Mouse (Mus musculus): ENCODE measurements around the gene Mpped2. TPM values are rescaled to one million over a fixed set of nuclear protein-coding genes. Genes with fewer than 3 reads are reported as not detected.

The Mpped2 gene
- polyA plus RNA-seq, 1 experiment: 4.1 TPM

- Histone ChIP-seq H3K36me3 (ENCODE audit: control insufficient read depth, insufficient read depth, low read length) (no peaks in the 10 kb centered on the region), H3K27ac (ENCODE audit: insufficient read depth, low read depth, low read length) (no peak overlapping the region), H3K27me3 (replicated peaks; ENCODE audit: control insufficient read depth, insufficient read depth, low read length) (peaks cover 5% of the 10 kb centered on the region), H3K4me1 (ENCODE audit: control insufficient read depth, insufficient read depth, low read length) (no peaks in the 10 kb centered on the region; the same call in 1 of the 2 replicates), H3K4me3 (ENCODE audit: insufficient read depth, low read depth, low read length) (no peak overlapping the region)
- DNase-seq: no peak
- no peak for TF ChIP-seq CTCF (conservative IDR thresholded peaks at IDR 0.05; ENCODE audit: insufficient read depth, insufficient read length, low read depth, low read length)
- TF ChIP-seq POLR2A (IDR thresholded peaks at IDR 0.05; ENCODE audit: low read depth, low read length): no peak
- WGBS: 94% methylated on average over 8 of the region's 8 CpGs
Observed at GRCm38 (mm10) chr2:106696372-106696771, 3.3 kb downstream of the Mpped2 start.

- H3K4me1 ChIP-seq (ENCODE audit: control insufficient read depth, insufficient read depth, low read length): no peaks in the 10 kb centered on the region
- DNase-seq: no peak
- H3K4me3 ChIP-seq (ENCODE audit: insufficient read depth, low read depth, low read length): no peak overlapping the region
- H3K36me3 ChIP-seq (ENCODE audit: control insufficient read depth, insufficient read depth, low read length): no peaks in the 10 kb centered on the region
- TF ChIP-seq POLR2A (IDR thresholded peaks at IDR 0.05; ENCODE audit: low read depth, low read length): no peak
- no peak overlapping the region for H3K27ac ChIP-seq (ENCODE audit: insufficient read depth, low read depth, low read length)
- no peaks in the 10 kb centered on the region for H3K27me3 ChIP-seq (replicated peaks; ENCODE audit: control insufficient read depth, insufficient read depth, low read length)
- 77% methylated on average over 5 of the region's 5 CpGs for WGBS
Observed at GRCm38 (mm10) chr2:106705664-106706063, 12.6 kb downstream of the Mpped2 start.

GRCm38 (mm10) chr2:106707136-106707535 is 14.1 kb downstream of the Mpped2 start:
- no peak for TF ChIP-seq POLR2A (IDR thresholded peaks at IDR 0.05; ENCODE audit: low read depth, low read length)
- no peak for TF ChIP-seq CTCF (conservative IDR thresholded peaks at IDR 0.05; ENCODE audit: insufficient read depth, insufficient read length, low read depth, low read length)
- WGBS: 89% methylated on average over 2 of the region's 2 CpGs
- Histone ChIP-seq H3K4me1 (ENCODE audit: control insufficient read depth, insufficient read depth, low read length) (no peaks in the 10 kb centered on the region), H3K27me3 (replicated peaks; ENCODE audit: control insufficient read depth, insufficient read depth, low read length) (no peaks in the 10 kb centered on the region), H3K4me3 (ENCODE audit: insufficient read depth, low read depth, low read length) (no peak overlapping the region), H3K27ac (ENCODE audit: insufficient read depth, low read depth, low read length) (no peak overlapping the region), H3K36me3 (ENCODE audit: control insufficient read depth, insufficient read depth, low read length) (no peaks in the 10 kb centered on the region)
- no peak for DNase-seq

- H3K27ac ChIP-seq (ENCODE audit: insufficient read depth, low read depth, low read length): no peak overlapping the region
- no peaks in the 10 kb centered on the region for H3K4me1 ChIP-seq (ENCODE audit: control insufficient read depth, insufficient read depth, low read length)
- H3K36me3 ChIP-seq (ENCODE audit: control insufficient read depth, insufficient read depth, low read length): no peaks in the 10 kb centered on the region
- no peak for TF ChIP-seq POLR2A (IDR thresholded peaks at IDR 0.05; ENCODE audit: low read depth, low read length)
- no peak for TF ChIP-seq CTCF (conservative IDR thresholded peaks at IDR 0.05; ENCODE audit: insufficient read depth, insufficient read length, low read depth, low read length)
- 42% methylated on average over 7 of the region's 7 CpGs for WGBS
- H3K27me3 ChIP-seq (replicated peaks; ENCODE audit: control insufficient read depth, insufficient read depth, low read length): no peaks in the 10 kb centered on the region
- no peak for DNase-seq
- no peak overlapping the region for H3K4me3 ChIP-seq (ENCODE audit: insufficient read depth, low read depth, low read length)
Observed at GRCm38 (mm10) chr2:106710862-106711477, 17.9 kb downstream of the Mpped2 start.

GRCm38 (mm10) chr2:106711506-106711905 is 18.4 kb downstream of the Mpped2 start:
- DNase-seq: no peak
- Histone ChIP-seq H3K27me3 (replicated peaks; ENCODE audit: control insufficient read depth, insufficient read depth, low read length) (no peaks in the 10 kb centered on the region), H3K27ac (ENCODE audit: insufficient read depth, low read depth, low read length) (no peak overlapping the region), H3K4me3 (ENCODE audit: insufficient read depth, low read depth, low read length) (no peak overlapping the region), H3K36me3 (ENCODE audit: control insufficient read depth, insufficient read depth, low read length) (no peaks in the 10 kb centered on the region), H3K4me1 (ENCODE audit: control insufficient read depth, insufficient read depth, low read length) (no peaks in the 10 kb centered on the region)
- TF ChIP-seq POLR2A (IDR thresholded peaks at IDR 0.05; ENCODE audit: low read depth, low read length): no peak
- no peak for TF ChIP-seq CTCF (conservative IDR thresholded peaks at IDR 0.05; ENCODE audit: insufficient read depth, insufficient read length, low read depth, low read length)
- WGBS: 54% methylated on average over 6 of the region's 6 CpGs

GRCm38 (mm10) chr2:106713151-106713550 is 20.1 kb downstream of the Mpped2 start:
- DNase-seq: no peak
- WGBS: 30% methylated on average over 4 of the region's 4 CpGs

GRCm38 (mm10) chr2:106715674-106716364 is 22.8 kb downstream of the Mpped2 start:
- Histone ChIP-seq H3K36me3 (ENCODE audit: control insufficient read depth, insufficient read depth, low read length) (no peaks in the 10 kb centered on the region), H3K4me3 (ENCODE audit: insufficient read depth, low read depth, low read length) (no peak overlapping the region), H3K27ac (ENCODE audit: insufficient read depth, low read depth, low read length) (no peak overlapping the region), H3K4me1 (ENCODE audit: control insufficient read depth, insufficient read depth, low read length) (no peaks in the 10 kb centered on the region), H3K27me3 (replicated peaks; ENCODE audit: control insufficient read depth, insufficient read depth, low read length) (no peaks in the 10 kb centered on the region)
- WGBS: 58% methylated on average over 10 of the region's 10 CpGs
- peak; percentile 15 for DNase-seq
- TF ChIP-seq CTCF (conservative IDR thresholded peaks at IDR 0.05; ENCODE audit: insufficient read depth, insufficient read length, low read depth, low read length): no peak
- no peak for TF ChIP-seq POLR2A (IDR thresholded peaks at IDR 0.05; ENCODE audit: low read depth, low read length)

More at GRCm38 (mm10) chr2:106713151-106713550, 20.1 kb downstream of the Mpped2 start:
- Histone ChIP-seq H3K4me1 (ENCODE audit: control insufficient read depth, insufficient read depth, low read length) (no peaks in the 10 kb centered on the region), H3K4me3 (ENCODE audit: insufficient read depth, low read depth, low read length) (no peak overlapping the region), H3K27me3 (replicated peaks; ENCODE audit: control insufficient read depth, insufficient read depth, low read length) (no peaks in the 10 kb centered on the region), H3K27ac (ENCODE audit: insufficient read depth, low read depth, low read length) (no peak overlapping the region), H3K36me3 (ENCODE audit: control insufficient read depth, insufficient read depth, low read length) (no peaks in the 10 kb centered on the region)
- TF ChIP-seq POLR2A (IDR thresholded peaks at IDR 0.05; ENCODE audit: low read depth, low read length): no peak
- no peak for TF ChIP-seq CTCF (conservative IDR thresholded peaks at IDR 0.05; ENCODE audit: insufficient read depth, insufficient read length, low read depth, low read length)

All from kidney, adult 2 months (tissue).